Mouse (Mus musculus) Muller cell, postnatal 12 days (primary cell): ENCODE data around the gene Dda1.
"Not testable (repeated sequence)": the region's sequence is repeated elsewhere in the genome, so short reads cannot be mapped to it uniquely, and the experiment has no call there.

Source experiments
- DNase-seq: peaks from one replicate; pipeline ENCODE4 v3.0.0-alpha.2; 2015; ENCODE audit errors: inconsistent ontology term

The Dda1 gene

DNA sequence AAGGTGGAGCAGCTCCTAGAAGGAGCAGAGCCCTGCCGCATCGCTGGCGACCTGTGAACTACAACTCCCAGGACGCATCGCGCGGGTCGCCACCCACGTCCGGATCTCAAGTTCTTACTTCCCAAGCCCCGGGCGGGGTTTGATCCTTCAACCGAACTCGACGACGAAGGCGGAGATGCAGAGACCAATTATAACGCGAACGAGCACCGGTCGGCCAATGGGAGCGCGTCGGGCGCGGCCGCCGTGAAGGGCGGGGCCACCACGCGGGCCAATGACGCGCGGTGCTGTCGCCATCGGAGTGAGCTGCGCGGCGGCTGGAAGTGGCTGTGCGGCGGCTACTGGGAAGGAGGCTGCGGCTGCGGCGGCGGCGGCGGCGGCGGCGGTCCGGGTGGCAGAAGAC, at the start of gene Dda1:
Gene Dda1, plus strand, starts transcription at position 284 of the 400 bp plus-strand sequence.
- DNase-seq: peak; percentile 99

DNA sequence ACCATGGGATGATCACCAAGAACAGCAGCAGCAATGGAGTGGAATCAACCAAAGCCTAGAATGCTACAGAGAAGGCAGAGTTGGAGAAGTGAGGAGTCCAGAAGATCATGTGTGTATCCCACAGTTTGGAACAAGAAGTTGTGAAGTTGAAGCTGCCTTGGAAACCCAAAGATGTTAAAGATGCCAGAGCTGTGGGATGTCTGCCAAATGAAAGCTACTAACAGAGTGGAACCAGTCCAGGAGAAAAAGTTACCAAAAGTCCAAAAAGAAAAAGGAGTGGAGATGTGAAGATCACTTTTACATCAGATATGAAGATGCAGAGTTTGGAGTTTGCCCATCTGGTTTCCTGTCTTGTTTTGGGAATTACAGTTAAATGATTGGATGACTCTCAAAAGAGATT, 46.9 kb upstream of the Dda1 start:
- no peak for DNase-seq

DNA sequence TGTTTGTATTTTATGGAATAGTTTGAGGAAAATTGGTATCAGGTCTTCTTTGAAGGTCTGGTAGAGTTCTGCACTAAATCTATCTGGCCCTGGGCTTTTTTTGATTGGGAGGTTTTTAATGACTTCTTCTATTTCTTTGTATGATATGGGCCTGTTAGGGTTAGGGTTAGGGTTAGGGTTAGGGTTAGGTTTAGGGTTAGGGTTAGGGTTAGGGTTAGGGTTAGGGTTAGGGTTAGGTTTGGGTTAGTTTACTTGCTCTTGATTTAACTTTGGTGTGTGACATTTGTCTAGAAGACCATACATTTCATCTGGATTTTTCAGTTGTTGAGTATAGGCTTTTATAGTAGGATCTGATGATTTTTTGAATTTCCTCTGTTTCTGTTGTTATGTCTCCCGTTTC, 36.1 kb upstream of the Dda1 start:
- DNase-seq: not testable (repeated sequence)

DNA sequence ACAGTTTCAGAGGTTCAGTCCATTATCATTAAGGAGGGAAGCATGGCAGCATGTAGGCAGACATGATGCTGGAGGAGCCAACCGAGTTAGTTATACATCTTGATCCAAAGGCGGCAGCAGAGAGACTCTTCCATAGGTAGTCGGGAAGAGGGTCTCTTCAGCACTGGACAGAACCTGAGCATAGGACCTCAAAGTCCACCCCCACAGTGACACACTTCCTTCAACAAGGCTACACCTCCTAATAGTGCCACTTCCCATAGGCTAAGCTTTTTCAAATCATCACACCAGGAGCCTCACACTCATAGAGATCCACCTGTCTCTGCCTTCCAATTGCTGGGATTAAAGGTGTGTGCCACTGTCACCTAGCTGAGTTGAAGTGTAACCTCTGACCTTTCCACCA, 32.0 kb upstream of the Dda1 start:
- no peak for DNase-seq

DNA sequence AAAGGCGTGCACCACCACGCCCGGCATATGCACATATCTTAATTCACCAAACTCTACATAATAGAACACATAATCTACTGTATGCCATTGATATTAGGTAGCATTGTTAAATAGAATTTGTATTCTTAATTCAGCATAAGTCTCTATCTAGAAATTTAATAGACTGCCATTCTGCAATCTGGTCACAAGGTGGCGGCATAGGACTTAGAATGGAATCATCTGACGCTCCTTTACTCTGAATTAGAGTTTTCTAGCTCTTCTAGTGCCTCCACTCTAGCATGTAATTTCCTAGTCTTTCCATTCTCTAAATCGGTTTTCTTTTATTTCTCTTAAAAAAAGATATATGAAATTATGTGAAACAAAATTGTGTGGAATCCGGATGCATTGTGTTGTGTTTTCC, 27.6 kb upstream of the Dda1 start:
- peak; percentile 53 for DNase-seq

DNA sequence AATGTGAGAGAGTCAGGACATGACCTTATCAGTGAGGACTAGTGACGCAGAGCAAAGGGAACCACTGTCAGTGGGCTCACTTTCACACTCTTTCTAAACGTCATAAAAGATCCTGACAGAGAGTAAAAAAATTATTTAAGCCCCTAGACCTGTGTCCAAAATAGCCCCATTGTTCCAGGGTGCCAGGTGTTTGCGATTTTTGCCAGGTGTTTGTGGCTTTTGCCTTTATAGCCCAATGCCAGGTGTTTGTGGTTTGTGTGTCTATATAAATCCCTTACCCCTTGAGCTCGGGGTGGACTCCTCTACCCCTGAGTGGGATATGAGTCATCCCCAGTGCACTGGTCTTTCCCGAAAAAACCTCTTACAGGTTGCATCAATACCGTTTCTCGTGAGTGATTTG, 23.9 kb upstream of the Dda1 start:
- DNase-seq: no peak

DNA sequence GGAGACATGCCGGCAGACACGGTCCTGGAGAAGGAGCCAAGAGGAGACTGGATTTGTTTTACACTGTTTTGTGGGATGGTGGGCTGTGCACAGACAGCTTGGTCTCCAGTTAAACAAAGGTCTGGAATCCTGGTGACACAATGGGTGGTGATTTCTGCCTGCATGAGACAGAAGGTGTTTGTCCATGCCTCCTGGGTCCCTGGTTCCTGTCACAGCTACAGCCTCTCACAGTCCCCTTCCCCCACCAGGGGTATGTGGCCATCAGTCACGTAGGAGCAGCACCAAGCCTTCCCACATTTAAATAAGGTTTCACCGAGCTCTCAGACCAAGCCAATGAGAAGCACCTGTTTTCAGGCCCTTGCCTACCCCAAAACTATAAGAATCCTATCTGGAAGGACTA, 17.7 kb upstream of the Dda1 start:
- DNase-seq: no peak

DNA sequence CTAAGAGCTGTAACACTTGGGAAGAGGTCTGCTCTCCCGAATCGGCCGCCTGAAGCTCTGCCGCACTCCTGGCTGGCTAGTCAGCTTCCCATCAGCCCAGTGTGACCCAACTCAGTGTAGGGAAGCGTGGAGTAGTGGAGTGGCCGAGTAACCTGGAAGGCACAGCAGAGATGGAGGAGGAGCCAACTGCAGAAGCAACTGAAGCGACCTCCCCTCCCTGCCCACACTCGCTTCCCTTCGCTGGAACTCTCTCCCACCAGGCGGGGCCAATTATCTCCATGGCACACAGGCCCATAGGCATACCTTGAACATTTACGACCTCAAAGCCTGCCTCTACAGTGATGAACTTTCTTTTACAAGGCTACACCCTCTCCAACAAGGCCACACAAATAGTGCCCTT, 17.2 kb upstream of the Dda1 start:
- no peak for DNase-seq

DNA sequence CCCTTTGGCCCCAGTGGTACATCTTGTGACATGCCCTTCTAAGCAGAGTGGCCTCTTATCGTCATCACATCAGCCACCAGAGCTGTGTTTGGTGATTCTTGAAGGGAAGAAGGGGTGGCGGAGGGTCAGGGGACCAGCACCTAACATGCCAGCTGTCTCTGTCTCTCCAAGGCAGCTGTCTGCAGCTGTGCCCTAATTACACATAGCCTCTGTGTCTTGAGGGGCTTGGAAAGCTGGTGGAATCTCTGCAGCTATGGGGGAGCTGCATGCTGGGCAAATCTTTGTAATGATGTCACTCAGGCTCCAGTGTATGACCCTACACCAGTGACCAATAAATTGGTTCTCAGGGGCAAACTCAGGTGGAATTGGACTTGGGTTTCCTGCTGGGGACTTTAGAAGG, 16.3 kb upstream of the Dda1 start:
- no peak for DNase-seq

DNA sequence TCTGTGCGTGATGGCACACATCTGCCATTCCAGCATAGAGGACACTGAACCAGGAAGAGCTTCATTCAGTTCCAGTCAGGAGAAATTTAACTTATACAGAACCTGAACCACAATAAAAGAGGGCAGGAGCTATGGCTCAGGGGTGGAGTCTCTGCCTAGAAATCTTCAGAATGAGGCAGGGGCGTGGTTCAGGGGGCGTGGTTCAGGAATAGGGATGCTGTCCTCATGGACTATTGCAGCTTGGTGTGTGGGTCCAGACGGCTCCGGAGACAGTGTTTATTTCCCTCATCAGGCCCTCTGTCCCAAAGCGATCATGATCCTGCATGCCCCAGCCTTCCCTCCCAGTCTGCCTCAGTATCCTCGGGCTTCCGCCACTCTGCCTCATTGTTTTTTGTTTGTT, 14.3 kb upstream of the Dda1 start:
- no peak for DNase-seq

DNA sequence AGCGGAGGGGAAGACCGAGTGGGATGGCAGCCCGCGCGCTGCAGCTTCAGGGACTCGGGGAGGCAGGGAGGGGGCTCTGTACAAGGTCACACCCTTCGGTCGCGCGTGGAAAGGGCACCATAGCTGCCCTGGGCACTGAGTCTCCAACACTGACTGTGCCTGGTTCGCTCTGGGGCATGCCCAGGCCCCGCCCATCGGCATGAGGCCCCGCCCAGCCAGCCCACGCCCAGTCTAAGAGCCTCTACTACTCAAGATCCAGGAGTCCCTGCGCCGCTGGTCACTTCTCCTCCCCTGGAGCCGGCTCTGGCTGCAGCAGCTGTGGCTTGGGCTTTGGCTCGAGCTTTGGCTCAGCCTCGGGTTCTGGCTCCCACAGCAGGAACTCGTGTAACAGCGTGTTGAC, 12.1 kb upstream of the Dda1 start:
- no peak for DNase-seq

DNA sequence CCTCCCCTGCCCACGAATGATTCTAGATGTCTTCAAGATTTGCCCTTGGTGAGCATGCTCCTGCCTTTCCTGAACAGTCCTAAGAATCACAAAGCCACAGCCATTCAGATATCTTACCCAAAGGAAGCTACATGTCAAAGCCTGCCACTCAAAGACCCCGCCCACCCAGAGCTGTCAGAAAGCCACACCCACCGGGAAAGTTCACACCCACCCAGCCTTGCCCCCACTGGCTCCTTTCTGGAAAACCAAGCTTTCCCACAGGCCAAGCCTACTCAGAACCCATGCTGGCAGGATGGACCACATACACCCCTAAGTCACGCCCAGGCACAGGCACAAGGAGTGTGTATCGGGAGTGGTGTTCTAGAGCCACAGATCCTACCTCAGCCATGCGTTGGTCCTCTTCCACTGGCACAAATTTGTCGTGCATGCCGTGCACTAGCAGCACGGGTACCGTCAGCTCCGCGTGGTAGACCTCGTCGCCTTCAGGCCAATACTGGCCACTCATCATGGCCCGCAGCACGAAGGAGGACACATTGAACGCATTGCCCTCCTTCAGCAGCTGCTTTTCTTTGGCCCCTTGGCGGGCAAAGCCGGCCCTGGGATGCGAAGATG, 11.2 kb upstream of the Dda1 start:
- no peak for DNase-seq

DNA sequence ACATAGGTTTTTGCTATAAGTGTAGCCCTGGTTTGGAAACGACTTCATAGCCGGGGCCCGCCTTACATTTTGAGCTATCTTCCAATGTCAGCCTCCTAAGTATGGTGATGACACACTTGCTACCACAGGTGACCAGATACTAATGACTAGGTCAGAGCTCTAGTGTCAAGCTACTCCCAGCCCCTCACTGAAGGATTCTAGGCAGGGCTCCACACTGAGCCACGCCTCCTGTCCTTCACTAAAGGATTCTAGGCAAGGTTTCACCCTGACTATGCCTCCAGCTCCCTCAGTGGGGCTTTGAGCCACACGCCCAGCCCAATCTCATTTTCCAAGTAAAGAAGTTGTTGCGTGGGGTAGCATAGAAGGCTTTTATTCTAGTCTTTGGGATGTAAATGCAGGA, 8.3 kb upstream of the Dda1 start:
- no peak for DNase-seq

DNA sequence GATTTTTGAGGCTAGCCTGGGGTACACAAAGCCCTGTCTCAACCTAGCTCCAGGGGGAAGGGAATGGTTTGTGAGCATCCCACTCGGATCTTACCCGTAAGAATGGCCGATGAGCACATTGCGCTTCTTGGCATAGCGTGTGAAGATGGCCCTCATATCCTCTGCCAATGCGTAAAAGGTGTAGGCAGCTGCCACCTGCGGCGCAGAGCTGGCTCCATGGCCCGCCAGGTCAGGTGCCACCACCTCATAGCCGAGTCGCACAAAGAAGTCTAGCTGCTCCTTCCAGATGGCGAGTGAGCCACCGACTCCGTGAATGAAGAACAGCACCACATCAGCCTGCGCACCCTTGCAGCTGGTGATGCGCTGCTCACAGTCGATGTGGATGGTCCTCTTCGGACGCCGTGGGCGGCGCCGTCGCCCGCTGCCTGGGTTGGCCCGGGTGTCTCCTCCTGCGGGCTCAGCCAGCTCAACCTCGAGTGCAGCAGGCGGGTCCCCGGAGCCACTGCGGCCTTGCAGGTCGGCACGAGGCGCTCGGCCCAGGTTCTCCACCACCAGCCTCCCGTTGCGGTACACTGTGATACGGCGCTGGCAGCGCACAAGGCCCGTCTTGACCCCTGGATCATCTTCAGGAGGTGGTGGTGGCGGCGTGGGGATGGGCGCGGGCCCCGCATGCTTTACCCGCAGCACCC, 7.7 kb upstream of the Dda1 start:
- DNase-seq: no peak

DNA sequence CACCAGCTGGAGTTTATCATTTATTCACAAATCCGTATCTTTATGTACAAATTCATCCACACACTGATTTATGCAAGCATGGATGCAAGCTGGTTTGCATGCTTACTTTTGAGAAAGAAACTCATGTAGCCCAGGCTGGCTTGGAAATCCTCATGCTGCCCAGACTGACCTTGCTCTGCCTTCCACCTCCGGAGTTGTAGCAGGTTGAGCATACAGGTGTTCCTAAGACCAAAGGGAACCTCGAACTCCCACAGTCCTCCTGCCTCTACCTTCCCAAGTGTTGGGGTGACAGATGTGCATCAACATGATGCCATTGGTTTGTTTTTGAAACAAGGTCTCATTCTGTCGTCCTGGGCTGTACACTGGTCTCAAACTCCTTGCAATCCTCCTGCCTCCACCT, 6.8 kb upstream of the Dda1 start:
- no peak for DNase-seq

DNA sequence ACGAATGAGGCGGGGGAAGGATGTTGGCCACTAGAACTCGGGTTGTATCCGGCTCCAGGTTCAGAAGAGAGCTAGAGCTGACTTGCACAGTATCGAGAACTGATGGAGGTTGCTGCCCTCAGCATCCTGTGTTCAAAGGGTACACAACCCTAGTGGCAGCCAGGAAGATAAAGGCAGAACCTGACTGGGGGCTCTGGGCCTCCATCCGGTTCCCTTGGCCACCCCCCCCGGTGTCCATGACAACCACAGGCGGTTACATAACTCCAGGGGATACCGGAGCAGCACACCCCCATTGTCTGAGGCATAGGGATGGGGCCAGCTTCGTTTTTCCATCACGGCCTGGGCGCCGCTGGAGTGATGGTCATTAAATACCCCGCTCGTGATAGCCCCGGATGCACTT, 6.2 kb upstream of the Dda1 start:
- DNase-seq: peak; percentile 86

DNA sequence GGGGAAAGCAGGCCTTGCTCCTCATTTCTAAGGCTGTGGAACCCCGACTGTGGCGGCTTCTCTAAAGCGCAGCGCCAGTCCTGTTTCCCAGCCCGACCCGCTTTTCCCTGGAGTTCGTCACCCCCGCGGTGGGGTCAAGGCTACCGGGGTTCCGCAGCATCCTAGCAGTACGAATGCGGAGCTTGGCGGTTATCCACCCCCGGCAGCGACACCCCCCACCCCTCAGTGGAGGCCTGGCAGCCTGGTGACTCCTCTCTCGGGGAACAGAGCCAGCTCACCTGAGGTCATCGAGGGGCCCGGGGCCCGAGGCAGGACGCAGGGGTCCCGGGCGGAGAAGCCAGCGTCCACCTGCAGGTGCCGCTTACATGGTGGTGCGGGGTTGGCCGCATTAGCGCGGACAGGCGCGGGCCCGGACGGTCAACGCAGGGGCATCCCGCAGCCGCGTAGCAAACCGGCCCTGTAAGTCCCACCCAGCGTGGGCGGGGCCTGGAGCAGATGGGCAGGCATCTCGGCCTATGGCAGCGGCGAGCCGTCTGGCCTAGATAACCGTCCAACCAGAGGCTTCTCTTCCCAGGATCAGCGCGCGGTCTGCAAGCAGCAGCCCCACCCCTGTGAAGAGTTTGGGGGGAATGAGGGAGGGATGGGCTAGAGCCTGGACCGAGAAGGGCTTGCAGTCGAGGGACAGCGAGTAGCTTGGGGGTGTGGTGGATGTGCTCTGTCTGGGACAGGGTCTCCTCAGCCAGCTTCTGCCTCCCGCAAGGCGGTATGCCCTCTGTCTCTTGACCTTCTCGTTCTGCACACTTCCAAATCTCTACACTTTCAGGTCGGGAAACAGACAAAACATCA, 5.6 kb upstream of the Dda1 start, which contains the start of gene Abhd8:
Gene Abhd8, minus strand, starts transcription at position 468 of the 846 bp plus-strand sequence.
- peak; percentile 99 for DNase-seq

DNA sequence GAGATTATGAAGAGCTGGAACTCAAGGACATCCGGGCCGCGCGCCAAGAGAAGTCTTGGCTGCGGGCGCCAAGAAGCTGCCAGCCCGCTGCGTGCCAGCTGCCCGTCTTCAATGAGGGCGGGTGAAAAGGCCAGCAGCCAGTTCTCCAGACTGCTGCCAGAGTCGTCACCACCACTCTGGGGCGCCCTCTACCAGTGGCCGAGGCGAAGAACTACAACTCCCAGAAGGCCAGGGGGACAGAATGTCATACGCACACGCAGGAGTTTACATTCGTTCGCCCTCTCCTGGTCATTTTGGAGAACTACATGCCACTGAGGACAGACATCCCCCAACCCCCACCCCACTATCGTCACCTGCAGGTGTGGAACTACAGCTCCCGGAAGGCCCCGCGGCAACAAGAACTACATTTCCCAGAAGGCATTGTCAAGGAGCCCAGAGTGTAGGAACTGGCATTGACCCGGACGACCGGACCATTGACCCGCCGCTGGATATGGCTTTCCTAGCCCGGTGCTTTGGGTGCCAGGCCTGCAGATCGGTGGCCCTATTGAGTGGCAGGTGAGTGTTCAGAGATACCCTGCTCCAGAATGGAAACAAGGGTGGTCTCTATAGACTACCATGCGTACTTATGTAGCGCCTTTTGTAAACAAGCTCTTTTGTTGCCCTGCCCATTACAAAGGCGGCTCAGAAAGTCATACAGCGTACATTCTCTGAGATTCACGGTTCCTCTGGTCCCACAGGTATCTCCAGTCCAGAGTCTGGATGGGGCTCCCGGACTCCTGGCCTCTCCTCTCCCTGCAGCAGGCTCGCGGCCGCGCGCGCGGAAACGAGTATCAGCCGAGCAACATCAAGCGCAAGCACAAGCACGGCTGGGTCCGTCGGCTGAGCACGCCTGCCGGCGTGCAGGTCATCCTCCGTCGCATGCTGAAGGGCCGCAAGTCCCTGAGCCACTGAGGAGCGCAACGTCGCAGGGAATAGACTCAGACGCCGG, 4.2 kb upstream of the Dda1 start, which contains the start of gene Mrpl34:
Gene Mrpl34, plus strand, starts transcription at position 447 of the 988 bp plus-strand sequence.
- peak; percentile 100 for DNase-seq

DNA sequence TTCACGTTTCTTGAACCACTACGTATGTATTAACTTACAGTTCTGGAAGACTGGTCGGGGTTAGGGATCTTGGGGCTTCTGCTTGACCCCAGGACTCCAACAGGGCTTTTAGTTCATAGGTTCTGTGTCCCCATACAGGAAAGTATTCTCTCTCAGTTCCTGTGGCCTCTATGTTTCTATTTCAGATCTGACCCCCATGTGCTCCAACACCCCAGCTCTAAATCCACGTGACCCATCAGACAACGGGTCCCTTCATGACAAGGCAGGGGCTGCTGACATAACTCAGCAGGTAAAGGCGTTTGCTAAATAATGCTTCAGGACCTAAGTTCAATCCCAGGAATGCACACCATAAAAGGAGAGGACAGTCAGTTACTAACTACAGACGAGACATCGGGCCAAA, 3.3 kb upstream of the Dda1 start:
- DNase-seq: no peak

DNA sequence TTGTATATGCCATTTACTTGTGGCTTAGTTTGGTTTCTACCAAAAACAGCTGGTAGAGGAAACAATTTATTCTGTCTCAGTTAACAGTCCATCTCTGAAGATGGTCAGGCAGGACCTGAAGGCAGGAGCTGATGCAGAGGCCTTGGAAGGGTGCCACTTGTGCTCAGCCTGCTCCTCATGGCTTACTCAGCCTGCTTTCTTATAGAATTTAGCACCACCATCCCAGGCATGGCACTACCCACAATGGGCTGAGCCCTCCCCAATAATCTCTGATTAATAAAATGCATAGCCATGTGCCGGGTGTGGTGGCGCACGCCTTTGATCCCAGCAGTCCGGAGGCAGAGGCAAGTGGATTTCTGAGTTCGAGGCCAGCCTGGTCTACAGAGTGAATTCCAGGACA, 2.8 kb upstream of the Dda1 start:
- no peak for DNase-seq

DNA sequence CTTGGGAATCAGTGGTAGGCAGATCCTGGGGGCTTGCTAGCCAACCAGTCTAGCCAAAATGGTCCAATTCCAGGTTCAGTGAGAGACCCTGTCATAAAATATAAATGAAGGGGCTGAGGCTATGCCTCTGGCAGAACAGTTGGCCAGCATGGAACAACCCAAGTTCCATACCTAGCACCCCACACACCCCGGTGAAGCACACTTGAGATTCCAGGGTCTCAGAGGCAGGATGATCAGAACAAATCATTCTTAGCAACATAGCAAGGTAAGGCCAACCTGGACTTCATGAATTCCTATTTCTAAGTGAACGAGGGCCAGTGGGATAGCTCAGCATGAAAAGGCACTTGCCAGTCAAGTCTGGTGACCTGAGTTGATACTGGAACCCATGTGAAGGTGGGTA, 1.8 kb upstream of the Dda1 start:
- no peak for DNase-seq

DNA sequence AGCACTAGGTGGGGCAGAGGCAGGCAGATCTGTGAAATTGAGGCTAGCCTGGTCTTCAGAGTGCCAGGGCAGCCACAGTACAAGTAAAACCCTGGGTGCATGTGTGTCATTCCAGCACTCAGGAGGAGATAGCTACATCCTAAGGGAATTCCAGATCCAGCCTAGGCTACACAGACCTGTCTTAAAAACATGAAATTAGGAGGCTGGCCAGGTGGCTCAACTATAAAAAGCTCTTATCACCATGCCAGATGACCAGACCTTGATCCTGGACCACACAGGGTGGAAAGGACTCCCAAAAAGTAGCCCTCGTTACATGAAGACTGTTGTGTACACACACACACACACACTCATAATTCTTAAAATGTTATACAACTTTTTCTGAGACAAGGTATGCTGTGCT, 998 bp upstream of the Dda1 start:
- DNase-seq: no peak
